Mouse (Mus musculus): ENCODE data around the gene Btbd9. TPM values are rescaled to one million over a fixed set of nuclear protein-coding genes. Genes with fewer than 3 reads are reported as not detected.

Btbd9 gene
- total and polyA plus RNA-seq, 3 experiments: 24.7 to 33.8 TPM; not detected in 1

- no peak overlapping the region for H3K9ac ChIP-seq (ENCODE audit: control insufficient read depth, low read depth, low read length, poor library complexity, severe bottlenecking)
- peaks cover 0 to 2% of the 10 kb centered on the region in 2 experiments; a peak in 2 of 4 replicates for H3K36me3 ChIP-seq (ENCODE audit: control insufficient read depth in 1 of 2, insufficient read depth in 2 of 2, low read length in 2 of 2)
- DNase-seq (ENCODE audit: low read depth, low spot score): no peak
- TF ChIP-seq USF1 (IDR thresholded peaks at IDR 0.05; ENCODE audit: low read depth, low read length): peak; percentile 47
- no peak for TF ChIP-seq MAFK (IDR thresholded peaks at IDR 0.05; ENCODE audit: borderline replicate concordance, low read depth, low read length)
- no peak for TF ChIP-seq MAZ (IDR thresholded peaks at IDR 0.05; ENCODE audit: low read depth, low read length)
- TF ChIP-seq TCF12 (IDR thresholded peaks at IDR 0.05; ENCODE audit: low read depth, low read length): no peak
- TF ChIP-seq MXI1 (IDR thresholded peaks at IDR 0.05; ENCODE audit: low read depth, low read length): no peak
- TF ChIP-seq JUND (IDR thresholded peaks at IDR 0.05; ENCODE audit: low read depth, low read length): no peak
- no peak for TF ChIP-seq MAX (IDR thresholded peaks at IDR 0.05; ENCODE audit: low read length)
- no peaks in the 10 kb centered on the region for H3K4me1 ChIP-seq (ENCODE audit: control insufficient read depth in 1 of 2, insufficient read depth in 2 of 2, low read length in 2 of 2)
- no peak overlapping the region for H3K4me3 ChIP-seq (ENCODE audit: control insufficient read depth in 1 of 2, insufficient read depth in 1 of 2, low read depth in 2 of 2, low read length in 2 of 2)
- H3K27me3 ChIP-seq (ENCODE audit: control insufficient read depth in 1 of 2, insufficient read depth in 2 of 2, low read length in 2 of 2): no peaks in the 10 kb centered on the region
- H3K79me2 ChIP-seq (ENCODE audit: control insufficient read depth, insufficient read depth, low read length, poor library complexity): no peaks in the 10 kb centered on the region
- H3K27ac ChIP-seq (ENCODE audit: control insufficient read depth, low read depth, low read length): no peak overlapping the region
- H3K9me3 ChIP-seq (replicated peaks; ENCODE audit: insufficient read depth, low read length): no peaks in the 10 kb centered on the region
Measured at GRCm38 (mm10) chr17:30487695-30488094, 88.6 kb downstream of the Btbd9 start.

DNA sequence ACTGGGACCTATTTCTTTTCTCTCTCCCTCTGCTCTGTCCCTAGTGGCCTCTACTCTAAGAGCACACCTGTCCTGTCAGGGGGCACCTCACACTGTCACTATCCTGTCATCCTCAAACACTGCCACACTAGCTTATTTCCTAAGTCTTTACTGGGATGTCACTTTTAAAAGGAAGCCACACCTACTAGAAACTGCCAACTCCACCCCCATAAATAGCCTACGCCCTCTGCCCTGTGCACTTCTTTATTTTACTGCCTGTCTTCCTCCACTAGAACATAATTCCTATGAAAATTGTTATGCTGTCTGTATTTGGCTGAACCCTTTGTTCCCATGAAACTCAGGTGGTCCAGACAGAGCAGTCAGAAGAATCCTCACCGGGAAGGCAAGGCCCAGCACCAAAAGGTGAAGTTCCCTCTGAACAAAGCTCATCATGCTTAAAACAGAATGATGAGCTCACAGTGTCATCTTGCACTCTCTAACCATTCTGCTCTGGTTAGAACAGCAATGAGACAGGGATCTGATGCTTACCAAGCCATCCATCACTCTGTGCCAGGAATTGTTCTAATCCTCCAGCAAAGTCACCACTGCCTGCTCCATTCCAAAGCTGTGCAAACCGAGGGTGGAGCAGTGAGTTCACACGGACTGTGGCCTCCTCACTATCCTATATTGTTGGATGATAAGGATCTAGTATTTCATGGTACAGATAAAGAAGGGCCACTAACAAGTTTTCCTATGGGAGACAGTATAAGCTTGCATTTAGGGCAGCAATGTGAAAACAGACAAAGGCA lies 91.0 kb downstream of the Btbd9 start:
- Histone ChIP-seq H3K27ac (ENCODE audit: control insufficient read depth, low read depth, low read length) (no peak overlapping the region), H3K36me3 (ENCODE audit: control insufficient read depth in 1 of 2, insufficient read depth in 2 of 2, low read length in 2 of 2) (no peaks in the 10 kb centered on the region; a peak in 1 of 4 replicates), H3K9me3 (replicated peaks; ENCODE audit: insufficient read depth, low read length) (no peaks in the 10 kb centered on the region), H3K27me3 (ENCODE audit: control insufficient read depth in 1 of 2, insufficient read depth in 2 of 2, low read length in 2 of 2) (no peaks in the 10 kb centered on the region), H3K79me2 (ENCODE audit: control insufficient read depth, insufficient read depth, low read length, poor library complexity) (no peaks in the 10 kb centered on the region), H3K4me3 (ENCODE audit: control insufficient read depth in 1 of 2, insufficient read depth in 1 of 2, low read depth in 2 of 2, low read length in 2 of 2) (no peak overlapping the region), H3K9ac (ENCODE audit: control insufficient read depth, low read depth, low read length, poor library complexity, severe bottlenecking) (no peak overlapping the region), H3K4me1 (ENCODE audit: control insufficient read depth in 1 of 2, insufficient read depth in 2 of 2, low read length in 2 of 2) (no peaks in the 10 kb centered on the region)
- no peak for TF ChIP-seq ZC3H11A (IDR thresholded peaks at IDR 0.05; ENCODE audit: low read depth, low read length)
- no peak for TF ChIP-seq POLR2A (IDR thresholded peaks at IDR 0.05; ENCODE audit: control insufficient read depth in 1 of 2, insufficient read depth in 1 of 2, low read depth in 1 of 2, low read length in 2 of 2, poor library complexity in 1 of 2)
- TF ChIP-seq MXI1 (IDR thresholded peaks at IDR 0.05; ENCODE audit: low read depth, low read length): no peak
- TF ChIP-seq TBP (IDR thresholded peaks at IDR 0.05; ENCODE audit: low read depth, low read length): no peak
- DNase-seq (ENCODE audit: low read depth, low spot score): peak; percentile 51

- DNase-seq (ENCODE audit: low read depth, low spot score): peak; percentile 52
- Histone ChIP-seq H3K27ac (ENCODE audit: control insufficient read depth, low read depth, low read length) (no peak overlapping the region), H3K9ac (ENCODE audit: control insufficient read depth, low read depth, low read length, poor library complexity, severe bottlenecking) (no peak overlapping the region), H3K4me1 (ENCODE audit: control insufficient read depth in 1 of 2, insufficient read depth in 2 of 2, low read length in 2 of 2) (no peaks in the 10 kb centered on the region), H3K36me3 (ENCODE audit: control insufficient read depth in 1 of 2, insufficient read depth in 2 of 2, low read length in 2 of 2) (no peaks in the 10 kb centered on the region; a peak in 1 of 4 replicates), H3K27me3 (ENCODE audit: control insufficient read depth in 1 of 2, insufficient read depth in 2 of 2, low read length in 2 of 2) (no peaks in the 10 kb centered on the region), H3K4me3 (ENCODE audit: control insufficient read depth in 1 of 2, insufficient read depth in 1 of 2, low read depth in 2 of 2, low read length in 2 of 2) (no peak overlapping the region), H3K79me2 (ENCODE audit: control insufficient read depth, insufficient read depth, low read length, poor library complexity) (no peaks in the 10 kb centered on the region), H3K9me3 (replicated peaks; ENCODE audit: insufficient read depth, low read length) (no peaks in the 10 kb centered on the region)
- no peak for TF ChIP-seq HCFC1 (IDR thresholded peaks at IDR 0.05; ENCODE audit: low read depth, low read length)
- TF ChIP-seq USF1 (IDR thresholded peaks at IDR 0.05; ENCODE audit: low read depth, low read length): no peak
- TF ChIP-seq MYC (IDR thresholded peaks at IDR 0.05; ENCODE audit: low read depth, low read length): no peak
- no peak for TF ChIP-seq MAFK (IDR thresholded peaks at IDR 0.05; ENCODE audit: borderline replicate concordance, low read depth, low read length)
- no peak for TF ChIP-seq CHD1 (IDR thresholded peaks at IDR 0.05; ENCODE audit: low read depth, low read length)
- no peak for TF ChIP-seq ZC3H11A (IDR thresholded peaks at IDR 0.05; ENCODE audit: low read depth, low read length)
Measured at GRCm38 (mm10) chr17:30484446-30485066, 91.7 kb downstream of the Btbd9 start.

All from MEL (cell line).